Mouse (Mus musculus) adrenal gland (tissue): ENCODE data around the gene Ppfibp2.

ENCODE experiments used
- intact Hi-C: fragments of 180-260 bp; cut with DNase I; formaldehyde crosslinking; loops from one replicate; pipeline ENCODE4 v1.15.1; 2025

The Ppfibp2 gene

DNA sequence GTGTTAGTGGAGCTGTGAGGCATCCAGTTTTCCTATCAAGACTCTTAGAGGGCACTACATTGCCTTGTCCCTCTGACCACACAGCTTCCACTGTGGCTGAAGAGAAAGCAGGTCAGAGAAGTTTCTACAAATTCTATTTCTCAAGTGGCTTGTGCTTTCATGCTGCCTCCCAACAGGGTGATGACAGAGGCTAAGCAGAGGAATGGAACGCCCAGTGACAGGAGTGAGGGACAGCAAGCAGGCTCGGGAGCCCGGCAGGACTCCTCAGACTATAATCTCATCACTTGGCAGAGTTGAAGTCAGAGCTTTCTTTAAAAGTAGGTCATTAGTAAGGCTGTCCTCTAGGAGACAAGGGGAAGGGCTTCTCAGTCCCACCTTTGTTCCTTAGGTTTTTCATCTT, 160.9 kb downstream of the Ppfibp2 start:
- intact Hi-C loops: no loop called here

DNA sequence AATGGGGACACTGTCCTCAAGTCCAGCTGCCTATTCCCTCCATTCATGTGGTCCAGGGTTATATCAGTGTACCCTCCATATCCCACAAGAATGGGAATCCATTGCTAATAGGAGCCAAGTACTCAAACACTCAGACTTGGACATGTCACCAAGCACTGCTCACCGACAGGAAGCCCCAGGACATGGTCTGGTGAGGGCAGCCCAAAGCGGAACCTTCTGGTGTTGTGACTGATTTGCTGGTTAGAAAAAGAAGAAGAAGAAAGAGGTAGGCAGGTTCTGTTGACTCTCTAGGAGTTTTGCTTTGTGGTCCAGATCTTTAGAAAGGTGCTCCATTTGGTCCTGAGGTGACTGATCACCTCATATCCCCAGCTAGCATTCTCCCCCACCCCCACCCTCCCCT, 161.7 kb downstream of the Ppfibp2 start:
- intact Hi-C loops: no loop called here

DNA sequence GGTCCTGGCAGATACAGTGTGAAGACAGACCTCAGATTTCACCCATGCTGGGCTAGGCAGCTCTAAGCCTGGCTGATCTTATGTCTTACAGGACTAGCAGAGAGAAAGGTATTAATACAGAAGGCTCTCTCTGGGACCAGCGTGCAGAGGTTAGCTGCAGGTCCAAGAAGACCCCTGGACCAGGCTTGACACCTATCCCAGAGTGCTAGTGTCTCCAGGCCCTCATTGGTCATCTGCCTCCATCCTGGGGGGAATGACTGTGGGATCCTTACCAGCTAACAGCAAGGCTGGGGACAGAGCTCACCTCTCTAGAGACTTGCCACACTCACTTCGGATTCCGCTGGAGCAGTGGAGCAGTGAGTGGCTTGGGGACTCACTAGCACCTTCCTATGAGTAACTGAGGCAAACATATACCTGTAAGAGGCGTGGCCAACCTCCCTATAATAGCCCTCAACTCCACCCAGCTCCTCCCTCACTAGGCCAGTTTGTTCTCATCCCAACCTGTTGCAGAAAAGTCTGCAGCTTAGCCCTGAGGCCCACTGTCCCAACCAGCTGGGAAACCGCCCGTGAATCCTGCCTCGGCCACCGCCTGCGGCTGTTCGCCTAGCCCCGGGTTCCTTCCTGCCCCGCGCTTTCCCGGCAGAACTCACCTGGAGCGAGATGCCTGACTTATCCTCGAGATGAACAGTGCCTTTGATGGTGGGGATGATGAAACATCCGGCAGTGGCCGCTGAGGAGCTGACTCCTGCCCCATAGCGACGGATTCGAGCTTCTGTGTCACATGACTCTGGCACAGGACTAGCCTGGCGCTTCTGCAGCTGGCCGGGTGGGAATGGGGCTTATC, 162.5 kb downstream of the Ppfibp2 start, which contains the start of gene Cyb5r2:
TSS of gene Cyb5r2 (minus strand) at position 725 of the 844 bp plus-strand sequence.
- intact Hi-C loops: no loop called here

DNA sequence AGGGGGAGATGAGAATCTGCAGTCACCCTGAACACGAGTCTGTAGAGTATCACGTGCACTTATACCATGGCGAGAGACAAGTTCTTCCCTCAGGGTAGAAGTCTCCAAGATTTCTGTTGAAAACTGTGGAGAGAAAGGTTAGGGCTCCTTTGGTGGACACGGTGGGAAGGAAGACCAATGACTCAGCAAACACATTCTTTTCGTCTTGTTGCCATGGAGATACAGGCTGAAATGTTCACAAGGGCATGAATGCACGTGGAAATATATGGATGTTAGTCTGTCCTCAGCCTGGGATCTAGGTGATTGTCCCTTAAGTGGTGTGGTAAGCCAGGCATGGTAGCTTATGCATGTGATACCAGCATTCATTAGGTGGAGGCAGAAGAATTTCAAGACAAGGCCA, 175.8 kb downstream of the Ppfibp2 start:
- intact Hi-C loops: no loop called here

DNA sequence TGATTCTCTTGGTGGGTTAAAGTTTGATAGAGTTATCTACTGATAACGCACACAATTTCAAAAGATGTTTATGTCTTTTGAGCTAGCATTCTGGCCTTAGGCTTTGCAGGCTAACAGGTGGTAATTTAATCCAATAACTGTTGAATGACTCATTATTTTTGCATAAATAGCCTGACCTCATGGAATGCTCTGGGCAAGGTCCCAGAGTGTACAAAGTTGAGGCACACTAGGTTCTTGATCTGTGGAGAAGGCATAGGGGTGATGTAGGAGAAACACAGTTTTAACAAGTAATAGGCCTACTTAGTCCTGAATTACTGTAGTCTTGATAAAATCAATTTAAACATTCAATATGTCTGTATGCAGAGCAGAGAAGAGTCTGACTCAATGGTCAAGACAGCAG, 183.2 kb downstream of the Ppfibp2 start:
- intact Hi-C loops: no loop called here

DNA sequence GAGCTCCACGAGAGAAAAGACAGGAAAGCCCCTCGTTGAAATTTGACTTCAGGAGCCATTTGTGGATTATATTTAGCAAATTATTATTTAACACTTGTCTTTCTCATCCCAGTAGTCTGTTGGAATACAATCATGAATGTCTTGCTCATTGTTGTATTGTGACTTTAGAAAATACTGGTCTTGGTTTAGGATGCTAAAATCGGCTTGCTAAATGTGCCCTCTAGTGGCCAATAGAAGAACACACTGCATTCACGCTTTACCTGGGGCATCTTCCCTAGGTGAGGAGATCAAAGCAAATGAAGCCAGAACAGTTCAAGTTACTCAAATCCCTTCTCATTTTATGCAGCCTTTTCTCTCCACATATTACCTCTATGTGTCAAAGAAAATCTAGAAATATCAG, 184.6 kb downstream of the Ppfibp2 start:
- intact Hi-C loops: loop anchor here (2.0 kb wide), 1 partner anchor 119 kb away; no protein-coding TSS in a partner anchor

DNA sequence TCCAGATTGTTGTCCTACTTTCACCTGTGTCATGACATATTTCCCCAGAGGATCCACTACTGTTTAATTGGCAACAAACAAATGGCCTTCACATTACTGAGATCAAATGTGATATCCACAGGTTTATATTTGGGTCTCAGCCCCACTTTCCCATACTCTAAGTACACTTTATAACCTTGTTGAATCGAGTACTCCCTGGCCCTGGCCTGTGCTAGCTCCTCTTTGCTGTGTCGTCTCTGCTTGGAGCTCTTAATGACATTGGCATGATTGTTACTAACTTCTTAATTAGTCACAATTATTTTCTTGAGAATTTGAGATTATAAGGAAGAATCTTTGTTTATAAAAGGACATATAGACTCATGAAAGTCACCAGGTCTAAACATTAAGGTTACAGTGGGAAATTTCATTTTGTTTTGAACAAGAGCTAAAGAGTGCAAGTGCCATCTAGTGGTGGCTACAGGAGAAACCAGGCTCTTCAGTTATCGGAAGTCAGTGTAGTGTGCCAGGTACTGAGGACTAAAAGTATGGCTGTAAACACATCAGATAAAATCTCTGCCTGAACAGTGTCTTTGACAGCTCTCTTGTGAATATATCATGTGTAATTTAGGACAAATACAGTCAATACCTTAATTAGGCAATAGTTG, 193.1 kb downstream of the Ppfibp2 start:
- intact Hi-C loops: no loop called here

DNA sequence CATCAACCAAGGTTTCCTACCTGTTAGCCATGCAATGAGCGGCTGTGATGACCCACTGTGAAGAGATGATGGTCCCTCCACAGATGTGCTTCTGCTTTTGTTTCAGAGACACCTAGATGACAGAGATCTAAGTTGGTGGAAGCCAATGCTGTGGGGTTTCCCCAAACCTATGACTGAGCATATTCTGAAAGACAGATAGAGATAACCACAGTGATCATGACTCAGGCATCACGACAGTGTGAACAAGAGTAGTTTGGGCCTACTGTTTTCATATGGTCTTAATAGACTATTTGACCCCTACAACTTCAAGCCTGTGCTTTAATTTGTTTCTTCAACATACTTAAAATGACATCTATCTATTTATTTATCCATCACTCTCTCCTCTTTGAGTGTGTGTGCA, 201.5 kb downstream of the Ppfibp2 start:
- intact Hi-C loops: no loop called here
